Mouse (Mus musculus): ENCODE measurements at regions not wholly inside any gene's neighbourhood (a gene's known extent, or its start where the extent isn't known, plus 50 kb on each side); places are given as distances from the start of the nearest gene placed in this dataset.

GRCm38 (mm10) chr17:80792605-80793004 lies 64.3 kb upstream of the Map4k3 start:
- no peak for DNase-seq (ENCODE audit: low spot score)

DNA sequence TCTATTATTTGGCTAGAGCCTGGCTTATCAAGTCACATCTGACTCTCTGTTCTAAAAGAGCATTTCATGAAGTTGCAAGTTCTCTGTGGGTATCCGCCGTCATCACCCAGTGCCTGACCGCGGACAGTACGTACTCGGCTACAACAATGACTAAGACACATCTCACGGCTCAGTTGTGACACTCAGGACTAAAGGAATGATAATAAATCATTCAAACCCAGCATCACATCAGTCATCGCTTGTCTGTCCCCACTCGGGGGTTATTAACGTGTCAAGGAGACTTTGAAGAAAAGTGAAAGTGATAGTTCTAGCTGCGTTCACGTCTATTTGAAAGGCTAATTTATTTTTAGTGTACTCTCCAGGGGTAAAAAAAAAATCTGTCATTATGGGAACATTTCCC lies 61.4 kb upstream of the Map4k3 start:
- DNase-seq (ENCODE audit: low spot score): no peak

GRCm38 (mm10) chr17:80789000-80789399 lies 60.7 kb upstream of the Map4k3 start:
- DNase-seq (ENCODE audit: low spot score): no peak

GRCm38 (mm10) chr17:80786858-80787257 lies 58.6 kb upstream of the Map4k3 start:
- no peak for DNase-seq (ENCODE audit: low spot score)

GRCm38 (mm10) chr17:80786061-80786851 lies 58.0 kb upstream of the Map4k3 start:
- no peak for DNase-seq (ENCODE audit: low spot score)

GRCm38 (mm10) chr17:80785476-80785875 lies 57.2 kb upstream of the Map4k3 start:
- no peak for DNase-seq (ENCODE audit: low spot score)

DNA sequence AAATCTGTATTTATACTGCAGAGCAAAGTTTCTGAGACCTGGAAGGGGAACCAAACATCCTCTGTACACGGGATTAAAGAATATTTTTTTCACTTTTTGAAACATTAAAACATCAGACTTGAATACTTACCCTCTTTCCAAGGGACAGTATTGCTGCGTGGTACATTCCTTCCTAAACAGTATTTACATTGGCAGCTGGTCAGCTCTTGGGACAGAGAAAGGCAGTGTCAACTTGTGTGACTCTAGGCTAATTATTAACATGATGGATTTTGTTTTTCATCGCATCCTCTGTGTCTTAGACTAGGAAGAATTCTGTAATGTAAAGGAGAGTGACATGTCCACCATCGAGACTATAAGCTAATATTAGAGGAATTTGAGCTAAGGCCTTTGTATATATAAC lies 56.8 kb upstream of the Map4k3 start:
- no peak for DNase-seq (ENCODE audit: low spot score)

GRCm38 (mm10) chr17:80782233-80782632 lies 53.9 kb upstream of the Map4k3 start:
- DNase-seq (ENCODE audit: low spot score): no peak

DNA sequence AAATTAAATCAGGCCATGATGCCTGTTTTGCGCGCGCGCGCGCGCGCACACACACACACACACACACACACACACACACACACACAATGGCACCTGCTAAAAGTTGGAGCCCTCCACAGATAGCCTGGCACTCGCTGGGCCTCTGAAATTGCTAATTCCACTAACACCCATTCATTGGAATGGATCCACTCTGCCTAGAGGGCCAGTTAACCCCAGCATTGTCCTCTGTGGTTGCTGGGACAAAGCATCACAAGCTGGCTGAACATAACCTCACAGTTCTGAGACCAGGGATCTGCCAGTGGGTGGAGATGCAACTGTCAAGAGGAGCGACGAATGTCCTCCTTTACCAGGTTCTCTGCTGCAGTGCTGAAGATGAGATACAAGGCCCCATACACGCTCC lies 53.3 kb upstream of the Map4k3 start:
- no peak for DNase-seq (ENCODE audit: low spot score)

GRCm38 (mm10) chr17:80780303-80780702 lies 52.0 kb upstream of the Map4k3 start:
- no peak for DNase-seq (ENCODE audit: low spot score)

DNA sequence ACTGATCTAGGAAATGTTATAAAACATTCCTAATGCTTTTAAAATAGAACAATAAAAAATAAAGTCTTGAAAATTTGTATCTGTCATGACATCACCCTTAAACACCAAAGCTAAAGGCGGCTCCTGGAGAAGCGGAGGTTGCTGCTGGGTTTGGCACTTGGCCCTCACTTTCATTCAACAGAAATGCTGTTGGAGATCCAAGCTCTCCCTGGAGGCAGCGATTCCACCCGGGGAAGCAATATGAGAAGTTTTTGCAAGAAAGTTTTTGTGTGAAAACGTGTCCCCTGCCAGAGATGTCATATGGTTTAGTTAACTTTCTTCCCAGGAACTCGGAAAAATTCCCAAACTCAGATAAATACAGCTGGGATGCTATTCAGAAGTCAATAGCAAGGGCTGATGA lies 51.5 kb upstream of the Map4k3 start:
- DNase-seq (ENCODE audit: low spot score): no peak
